Mouse (Mus musculus) olfactory bulb, adult 2 months (tissue): ENCODE results near the gene Slc25a31. TPM values are rescaled to one million over a fixed set of nuclear protein-coding genes. Genes with fewer than 3 reads are reported as not detected.

Experiments used
- H3K27ac ChIP-seq: fragments of 200-500 bp; 2 replicates; pipeline ENCODE4 v1.5.1; 2012; ENCODE audit warnings: low read depth, low read length; ENCODE audit not compliant: insufficient read depth
- H3K4me1 ChIP-seq: fragments of 200-500 bp; 2 replicates; pipeline ENCODE4 v1.6.1; 2012; ENCODE audit warnings: low read length; ENCODE audit not compliant: control insufficient read depth, insufficient read depth
- H3K4me3 ChIP-seq: fragments of 200-500 bp; 2 replicates; pipeline ENCODE4 v1.5.1; 2012; ENCODE audit warnings: mild to moderate bottlenecking, low read depth, low read length, moderate library complexity; ENCODE audit not compliant: insufficient read depth
- CTCF ChIP-seq: fragments of 200-500 bp; IDR thresholded peaks from 2 replicates; pipeline ENCODE4 v1.5.1; 2012; ENCODE audit warnings: low read depth, mild to moderate bottlenecking, low read length, moderate library complexity; ENCODE audit not compliant: insufficient read depth
- POLR2A ChIP-seq: fragments of 200-500 bp; IDR thresholded peaks from 2 replicates; pipeline ENCODE4 v1.6.1; 2012; ENCODE audit warnings: mild to moderate bottlenecking, low read depth, low read length, moderate library complexity; ENCODE audit not compliant: insufficient read depth
- WGBS: fragments of 180-500 bp; shearing (Covaris S2); methylation state at CpG from one replicate; pipeline ENCODE4 v1.1.7; 2018; 5-methylcytosine and 5-hydroxymethylcytosine counted together
- polyA plus RNA-seq: library from polyadenylated mRNA; stranded (reverse); fragments of >200 nt; gene quantifications from 2 replicates; pipeline ENCODE4 v1.2.4, GENCODE M21; 2012; ENCODE audit warnings: low replicate concordance; ENCODE audit not compliant: missing spikeins, insufficient read depth, insufficient read length

The Slc25a31 gene
- not detected in 2 replicates for polyA plus RNA-seq

DNA sequence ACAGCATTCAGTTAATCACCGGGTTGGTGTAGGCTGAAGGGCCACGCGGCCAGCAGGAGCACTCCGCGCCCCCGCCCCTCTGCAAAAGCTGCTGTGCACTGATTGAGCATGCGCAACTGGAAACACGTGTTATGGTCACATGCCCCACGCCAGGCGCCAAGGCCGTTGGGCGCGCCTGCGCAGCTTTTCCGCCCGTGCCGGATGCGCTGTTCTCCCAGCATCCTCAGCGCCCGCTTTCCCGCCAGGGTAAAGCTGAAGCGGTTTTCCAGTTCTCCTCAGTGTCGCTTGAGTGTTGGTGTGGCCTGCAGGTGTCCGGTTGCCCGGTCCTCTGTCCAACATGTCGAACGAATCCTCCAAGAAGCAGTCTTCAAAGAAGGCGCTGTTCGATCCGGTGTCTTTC, at the start of gene Slc25a31:
Gene Slc25a31, plus strand, starts transcription at position 201 of the 400 bp plus-strand sequence.
- Histone ChIP-seq H3K4me3 (no peak within 1 kb of the TSS), H3K4me1 (no peaks in the 10 kb centered on the region), H3K27ac (no peak within 1 kb of the TSS)
- WGBS = 93% methylated on average over 30 of the region's 30 CpGs
- TF ChIP-seq POLR2A (no peak), CTCF (no peak)

DNA sequence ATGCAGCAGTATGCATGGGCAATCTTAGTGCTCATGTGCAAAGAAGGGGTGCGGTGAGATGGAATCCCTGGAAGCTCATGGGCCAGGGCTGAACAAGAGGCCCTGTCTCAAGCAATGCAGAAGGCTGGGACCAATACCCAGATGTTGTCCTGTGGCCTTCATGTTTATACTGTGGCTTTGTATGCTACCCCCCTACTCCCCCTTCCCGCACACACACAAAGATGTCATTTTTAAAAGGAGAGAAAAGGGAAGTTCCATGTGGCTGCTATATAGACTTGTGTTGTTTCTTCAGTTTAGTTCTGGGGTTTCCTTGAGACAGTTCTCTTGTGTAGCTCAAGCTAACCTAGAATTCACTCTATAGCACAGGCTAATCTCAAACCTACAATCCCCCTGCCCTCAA, 48.4 kb upstream of the Slc25a31 start:
- H3K4me1 ChIP-seq = no peaks in the 10 kb centered on the region
- no peak overlapping the region for H3K4me3 ChIP-seq
- WGBS = 94% methylated on average over 2 of the region's 2 CpGs
- H3K27ac ChIP-seq = no peak overlapping the region
- TF ChIP-seq CTCF = no peak
- no peak for TF ChIP-seq POLR2A

DNA sequence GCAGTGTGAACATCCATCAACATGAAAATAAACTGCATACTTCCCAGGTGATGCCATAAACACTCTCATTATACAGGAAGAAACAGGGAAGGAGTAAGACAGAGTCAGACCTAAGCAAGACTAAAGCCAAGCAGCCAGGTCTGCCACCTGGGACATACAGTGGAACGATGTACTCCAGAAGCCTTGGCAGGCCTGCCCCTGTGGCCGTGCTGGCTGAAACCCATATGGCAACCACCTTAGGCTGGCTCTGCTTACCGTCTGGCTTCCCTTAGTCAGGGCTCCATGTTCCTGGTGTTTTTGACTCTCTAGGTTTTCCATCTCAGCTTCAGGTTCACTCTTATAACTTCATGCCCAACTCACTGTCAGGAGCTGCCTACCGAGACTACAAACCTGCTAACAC, 42.5 kb upstream of the Slc25a31 start:
- TF ChIP-seq CTCF = no peak
- no peak overlapping the region for H3K4me3 ChIP-seq
- H3K27ac ChIP-seq = no peak overlapping the region
- no peaks in the 10 kb centered on the region for H3K4me1 ChIP-seq
- WGBS = 78% methylated on average over 4 of the region's 4 CpGs

DNA sequence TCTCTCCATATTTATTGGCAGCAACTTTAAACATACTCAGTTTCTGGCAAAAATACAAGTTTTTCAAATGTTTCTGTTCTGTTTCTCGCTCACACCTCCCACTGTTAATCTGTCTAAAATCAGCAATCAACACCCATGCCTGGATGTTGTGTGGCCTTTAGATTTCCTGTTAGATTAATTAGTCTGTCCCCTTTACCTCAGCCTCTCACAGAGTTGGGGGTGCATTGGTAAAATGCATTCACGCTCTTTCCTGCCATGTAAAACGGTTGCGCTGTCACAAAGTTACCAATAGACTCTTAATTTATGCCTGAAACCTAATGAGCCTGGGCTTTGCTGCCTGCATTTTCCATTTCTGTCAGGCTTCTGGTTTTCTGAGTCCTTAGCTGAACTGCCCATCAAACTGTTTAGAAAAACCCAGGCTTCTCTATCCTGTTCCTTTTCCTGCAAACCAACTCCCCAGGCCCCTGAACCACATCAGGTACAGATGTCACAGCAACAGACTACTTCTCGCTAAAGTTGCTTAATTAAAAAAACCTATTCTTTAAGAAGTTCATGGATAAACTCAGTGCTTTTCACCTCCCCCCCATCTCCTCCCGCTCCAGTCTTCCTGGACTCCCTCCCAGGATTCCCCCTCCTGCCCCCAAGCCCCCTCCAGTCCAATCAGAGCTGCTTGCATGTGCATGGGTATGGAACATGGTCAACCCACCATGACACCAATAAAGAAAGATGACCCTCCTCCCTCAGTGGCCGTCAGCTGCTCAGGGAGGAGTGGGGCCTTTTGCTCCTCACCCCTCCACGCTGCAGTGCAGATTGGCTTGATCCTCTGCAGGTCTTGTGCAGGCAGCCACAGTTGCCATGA, 41.6 kb upstream of the Slc25a31 start:
- H3K4me3 ChIP-seq = no peak overlapping the region
- no peaks in the 10 kb centered on the region for H3K4me1 ChIP-seq
- 77% methylated on average over 8 of the region's 8 CpGs for WGBS
- TF ChIP-seq POLR2A = no peak
- TF ChIP-seq CTCF = no peak
- no peak overlapping the region for H3K27ac ChIP-seq

DNA sequence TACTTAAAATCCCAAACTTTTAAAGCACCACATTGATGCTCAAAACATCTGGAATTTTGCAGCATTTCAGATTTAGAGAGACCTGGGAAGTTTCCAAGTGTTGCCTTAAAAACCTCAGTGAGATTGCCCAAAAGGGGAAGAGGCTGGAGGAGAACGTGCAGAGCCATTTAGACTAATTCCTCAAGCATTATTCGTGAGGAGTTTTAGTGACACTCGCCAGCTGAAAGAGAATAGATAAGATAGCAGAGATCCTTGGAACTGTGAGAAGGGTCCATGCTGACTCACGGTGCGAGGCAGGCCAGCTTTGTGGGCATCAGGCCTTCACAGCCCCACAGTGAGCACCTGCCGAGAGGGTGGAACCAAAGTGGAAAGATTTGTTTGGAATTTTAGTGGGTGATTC, 39.8 kb upstream of the Slc25a31 start:
- Histone ChIP-seq H3K4me1 (no peaks in the 10 kb centered on the region), H3K4me3 (no peak overlapping the region), H3K27ac (no peak overlapping the region)
- TF ChIP-seq POLR2A (no peak), CTCF (no peak)
- 86% methylated on average over 6 of the region's 6 CpGs for WGBS

DNA sequence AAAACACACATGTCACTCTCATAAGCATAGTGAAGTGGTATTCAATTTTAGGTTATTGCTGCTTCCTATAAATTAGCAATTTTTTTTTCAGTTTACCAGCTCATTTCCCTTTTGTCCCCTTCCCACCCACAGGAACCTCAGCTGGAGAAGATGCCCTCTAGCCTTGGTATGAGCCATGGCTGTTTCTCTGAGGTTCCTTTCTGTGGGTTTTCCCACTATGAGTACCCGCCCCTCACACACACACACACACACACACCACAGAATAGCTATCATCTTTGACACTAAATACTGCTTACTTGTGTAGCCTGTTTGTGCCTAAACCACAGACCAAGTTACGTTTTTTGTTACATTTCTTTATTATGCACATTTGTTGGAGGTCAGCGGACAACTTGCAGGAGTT, 39.3 kb upstream of the Slc25a31 start:
- 78% methylated on average over 3 of the region's 3 CpGs for WGBS
- Histone ChIP-seq H3K4me1 (no peaks in the 10 kb centered on the region), H3K4me3 (no peak overlapping the region), H3K27ac (no peak overlapping the region)
- TF ChIP-seq CTCF (no peak), POLR2A (no peak)

DNA sequence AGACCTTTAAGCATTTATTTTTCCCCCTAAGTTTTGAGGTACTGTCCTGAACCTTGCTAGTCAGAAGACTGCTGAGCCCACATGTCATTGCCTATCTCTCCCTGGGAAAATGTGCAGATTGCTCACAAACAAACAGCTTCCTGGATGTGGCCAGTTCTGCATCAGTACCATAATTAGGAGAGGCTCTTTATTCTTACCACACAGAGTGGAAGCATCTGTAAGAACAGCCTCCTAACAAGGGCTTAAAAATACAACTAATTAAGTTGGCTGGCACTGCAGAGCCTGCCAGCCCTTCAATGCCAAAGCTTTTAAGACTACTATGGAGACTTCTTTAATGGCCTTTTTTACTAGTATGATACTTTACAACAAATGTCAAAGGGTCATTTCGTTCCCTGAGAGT, 35.1 kb upstream of the Slc25a31 start:
- WGBS = 34% methylated on average over 1 of the region's 1 CpGs
- Histone ChIP-seq H3K27ac (no peak overlapping the region), H3K4me1 (no peaks in the 10 kb centered on the region), H3K4me3 (no peak overlapping the region)
- TF ChIP-seq POLR2A = no peak
- TF ChIP-seq CTCF = no peak

DNA sequence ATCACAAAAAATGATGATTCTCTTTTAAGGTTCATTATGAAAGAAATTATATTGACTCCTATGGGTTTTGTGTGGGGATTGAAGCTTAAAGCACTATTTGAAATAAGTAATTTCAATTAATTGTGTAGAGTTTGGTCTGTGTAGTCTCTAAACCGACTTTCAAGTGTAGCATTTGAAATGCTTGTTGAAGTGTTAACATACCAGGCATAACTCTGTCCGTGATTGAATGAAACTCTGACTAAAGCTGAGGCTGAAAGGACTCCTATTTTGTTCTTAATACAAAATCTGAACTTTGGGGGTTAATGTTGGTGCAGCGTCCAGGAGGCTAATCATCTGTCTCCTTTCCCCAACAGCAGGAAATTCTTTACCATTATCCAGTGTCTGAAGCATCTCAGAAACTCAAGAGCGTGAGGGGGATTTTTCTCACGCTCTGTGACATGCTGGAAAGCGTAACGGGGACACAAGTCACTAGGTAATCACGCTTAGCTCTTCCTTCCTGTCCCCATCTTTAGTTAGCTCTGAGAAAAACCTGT, 33.7 kb upstream of the Slc25a31 start:
- no peaks in the 10 kb centered on the region for H3K4me1 ChIP-seq
- no peak overlapping the region for H3K4me3 ChIP-seq
- TF ChIP-seq POLR2A (no peak), CTCF (no peak)
- no peak overlapping the region for H3K27ac ChIP-seq
- WGBS = 76% methylated on average over 8 of the region's 8 CpGs

DNA sequence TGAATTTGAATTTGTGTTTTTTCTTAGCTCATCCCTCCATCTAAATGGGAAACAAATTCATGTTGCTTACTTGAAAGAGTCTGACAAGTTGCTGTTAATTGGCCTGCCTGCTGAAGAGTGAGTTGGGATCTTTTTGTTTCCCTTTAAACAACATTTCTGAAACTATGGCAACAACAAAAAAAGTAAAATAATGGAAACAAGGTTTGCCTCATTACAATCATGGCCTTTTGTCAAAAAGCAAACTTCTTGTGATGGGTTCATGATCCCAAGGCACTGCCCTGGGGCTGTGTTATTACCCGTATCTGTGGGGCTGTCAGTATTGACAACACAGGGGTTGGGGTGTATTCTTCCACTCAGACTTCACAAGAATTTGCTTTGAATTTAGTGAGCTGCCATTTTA, 29.8 kb upstream of the Slc25a31 start:
- TF ChIP-seq CTCF = no peak
- TF ChIP-seq POLR2A = no peak
- Histone ChIP-seq H3K27ac (no peak overlapping the region), H3K4me1 (peaks cover 10% of the 10 kb centered on the region), H3K4me3 (no peak overlapping the region)
- WGBS = 81% methylated on average over 1 of the region's 1 CpGs
